Comparison of ENCODE assay signal across 10 mouse cellular contexts in the genomic region with DNA sequence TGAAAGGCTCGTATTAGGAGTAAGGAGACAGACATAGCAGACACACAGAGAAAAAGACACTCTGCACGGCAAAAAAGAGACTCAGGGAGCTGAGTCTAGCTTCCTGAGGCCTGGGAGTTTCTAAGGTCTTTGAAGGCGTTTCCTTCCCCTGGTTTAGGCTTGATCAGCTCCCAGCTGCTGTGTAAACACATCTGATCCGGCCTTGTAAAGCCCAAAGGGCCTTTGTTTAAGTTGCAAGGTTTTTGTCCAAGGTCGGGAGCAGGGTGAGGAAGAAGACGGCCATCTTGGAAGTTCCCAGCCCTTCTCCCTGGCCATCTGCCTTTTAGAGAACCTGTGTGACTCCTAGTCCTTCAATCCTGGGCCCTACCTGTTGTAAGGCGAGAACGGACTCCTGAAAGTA. TPM values are rescaled to one million over a fixed set of nuclear protein-coding genes. Genes with fewer than 3 reads are reported as not detected.
DNase-seq lines count a peak whose midpoint lies in the region; ATAC-seq and TF ChIP-seq lines count a peak whose summit lies in the region.
"Had no signal": no experiment of that assay in that cellular context is flagged by ENCODE, and none has a peak within 500 bp of the region (broad histone marks: within the 10 kb centered on the region; RNA-seq: fewer than 3 reads in every experiment).

No protein-coding gene starts in this region.

- H3K4me2 ChIP-seq in intestine, embryonic 15.5 days (replicated peaks) = no peak overlapping the region

- no peaks in the 10 kb centered on the region for H3K27me3 ChIP-seq in embryonic facial prominence, embryonic 10.5 days (replicated peaks; ENCODE audit: low read depth, poor library complexity, severe bottlenecking)
- no peaks in the 10 kb centered on the region for H3K27me3 ChIP-seq in intestine, embryonic 15.5 days (replicated peaks)
- H3K27me3 ChIP-seq: Patski had no signal

- H3K4me3 ChIP-seq in left cerebral cortex, adult 2 months = no peak overlapping the region
- no peak overlapping the region for H3K4me3 ChIP-seq in embryonic facial prominence, embryonic 10.5 days
- no peak overlapping the region for H3K4me3 ChIP-seq in intestine, embryonic 15.5 days (replicated peaks)

- peaks cover 5% of the 10 kb centered on the region; the same call in 1 of the 2 replicates for H3K9me3 ChIP-seq in embryonic facial prominence, embryonic 10.5 days
- H3K9me3 ChIP-seq in intestine, embryonic 15.5 days = no peaks in the 10 kb centered on the region

- peaks cover 47% of the 10 kb centered on the region for H3K4me1 ChIP-seq in embryonic facial prominence, embryonic 10.5 days
- H3K4me1 ChIP-seq in intestine, embryonic 15.5 days (replicated peaks) = peaks cover 20% of the 10 kb centered on the region

- no peak for DNase-seq in left cerebral cortex, adult 2 months (ENCODE audit: extremely low spot score in 1 of 2, low spot score in 2 of 2)
- no peak for DNase-seq in left cerebral cortex, postnatal 36 days (ENCODE audit: low spot score in 2 of 2)
- peak; percentile 51 for DNase-seq in embryonic facial prominence, embryonic 10.5 days (ENCODE audit: low spot score)
- peak; percentile 59 for DNase-seq in naive thymus-derived CD4-positive, alpha-beta T cell, adult 2 months (ENCODE audit: low read depth)
- DNase-seq in adrenal gland, postnatal 10 days = no peak
- DNase-seq in right cerebral cortex, adult 18-20 months = no peak

- no peak for TF ChIP-seq CTCF in left cerebral cortex, adult 2 months (IDR thresholded peaks at IDR 0.05)

- H3K27ac ChIP-seq in left cerebral cortex, adult 2 months = peak overlapping the region; percentile 53; the same call in 1 of the 2 replicates
- H3K27ac ChIP-seq in embryonic facial prominence, embryonic 10.5 days (replicated peaks) = peak overlapping the region; percentile 89
- peak overlapping the region; percentile 41 for H3K27ac ChIP-seq in intestine, embryonic 15.5 days
- H3K27ac ChIP-seq: liver, embryonic 14.5 days had no signal

- intact Hi-C loops in left cerebral cortex, adult 2 months (cut with DNase I) = loop anchor here (10.0 kb wide), 1 partner anchor 145 kb away; no protein-coding TSS in a partner anchor
- intact Hi-C loops in left cerebral cortex, postnatal 36 days (cut with DNase I) = no loop called here

- ATAC-seq in intestine, embryonic 15.5 days = 0 out of 2 replicates have a peak, but pooled peaks have one; percentile 26
- no peak for ATAC-seq in erythroid progenitor cell, adult 5-6 weeks (replicated peaks; ENCODE audit: low FRiP score, poor library complexity, severe bottlenecking)
- ATAC-seq: Patski had no signal

- no peak overlapping the region for H3K9ac ChIP-seq in intestine, embryonic 15.5 days
- H3K9ac ChIP-seq: liver, embryonic 14.5 days had no signal

- peaks cover 3% of the 10 kb centered on the region; the same call in 1 of the 2 replicates for H3K36me3 ChIP-seq in embryonic facial prominence, embryonic 10.5 days (replicated peaks)
- no peaks in the 10 kb centered on the region for H3K36me3 ChIP-seq in intestine, embryonic 15.5 days

- 36% methylated on average over 8 of the region's 8 CpGs for WGBS in embryonic facial prominence, embryonic 10.5 days
- WGBS in intestine, embryonic 15.5 days = 34% methylated on average over 8 of the region's 8 CpGs

RNA-seq across cellular contexts. Expression of gene Fam102a, which starts 25.2 kb away (rescaled TPM):
- 10 to 100 TPM; 61.1 to 64.8 TPM for total RNA-seq in left cerebral cortex, adult 2 months (2021)
- total RNA-seq in left cerebral cortex, postnatal 36 days (2021) = 10 to 100 TPM; 53.6 to 68.9 TPM
- 11.8 and 12.3 TPM in 2 replicates for polyA plus RNA-seq in embryonic facial prominence, embryonic 10.5 days (2016; fragmentation: Nextera tagmentation; extraction: Ambion mirVana)
- polyA plus RNA-seq in intestine, embryonic 15.5 days (2015; fragmentation: Nextera tagmentation; extraction: Ambion mirVana) = 9.7 and 9.8 TPM in 2 replicates
- 3.6 and 12.6 TPM in 2 replicates for total RNA-seq in erythroid progenitor cell, adult 5-6 weeks (2015; ENCODE audit: low replicate concordance)
- 0.77 and 3.0 TPM in 2 replicates for total RNA-seq in erythroid progenitor cell, adult 5-6 weeks (2017; ENCODE audit: low replicate concordance)
- 10 to 100 TPM; 24.6 to 26.8 TPM for total RNA-seq in adrenal gland, postnatal 10 days (2021)

RNA-seq across cellular contexts. Expression of gene Slc25a25, which starts 58.7 kb away (rescaled TPM):
- total RNA-seq in left cerebral cortex, adult 2 months (2021) = 10 to 100 TPM; 65.2 to 79.1 TPM
- total RNA-seq in left cerebral cortex, postnatal 36 days (2021) = 10 to 100 TPM; 58.5 to 60.5 TPM
- 29.8 and 31.8 TPM in 2 replicates for polyA plus RNA-seq in embryonic facial prominence, embryonic 10.5 days (2016; fragmentation: Nextera tagmentation; extraction: Ambion mirVana)
- polyA plus RNA-seq in intestine, embryonic 15.5 days (2015; fragmentation: Nextera tagmentation; extraction: Ambion mirVana) = 20.0 and 20.1 TPM in 2 replicates
- 5.4 and 7.2 TPM in 2 replicates for total RNA-seq in erythroid progenitor cell, adult 5-6 weeks (2015; ENCODE audit: low replicate concordance)
- total RNA-seq in erythroid progenitor cell, adult 5-6 weeks (2017; ENCODE audit: low replicate concordance) = 14.8 and 19.0 TPM in 2 replicates
- total RNA-seq in adrenal gland, postnatal 10 days (2021) = 100 to 1,000 TPM in 1 of 2 experiments, 10 to 100 TPM in 1; 36.5 to 121 TPM

RNA-seq across cellular contexts. Expression of gene Naif1, which starts 59.6 kb away (rescaled TPM):
- 1 to 10 TPM; 3.3 to 3.7 TPM for total RNA-seq in left cerebral cortex, adult 2 months (2021)
- 1 to 10 TPM; 3.9 TPM for total RNA-seq in left cerebral cortex, postnatal 36 days (2021)
- 6.4 and 6.8 TPM in 2 replicates for polyA plus RNA-seq in embryonic facial prominence, embryonic 10.5 days (2016; fragmentation: Nextera tagmentation; extraction: Ambion mirVana)
- polyA plus RNA-seq in intestine, embryonic 15.5 days (2015; fragmentation: Nextera tagmentation; extraction: Ambion mirVana) = 4.7 and 5.0 TPM in 2 replicates
- total RNA-seq in erythroid progenitor cell, adult 5-6 weeks (2015; ENCODE audit: low replicate concordance) = 4.0 TPM in 1 of 2 replicates, not detected in the other
- 0.23 and 2.1 TPM in 2 replicates for total RNA-seq in erythroid progenitor cell, adult 5-6 weeks (2017; ENCODE audit: low replicate concordance)
- total RNA-seq in adrenal gland, postnatal 10 days (2021) = 1 to 10 TPM; 3.6 to 3.7 TPM

Comparison
In these comparisons a context has a peak if more than half of its experiments do, and no peak if none do; other contexts are left out.
1. DNase-seq: peak in embryonic facial prominence, embryonic 10.5 days (single experiment) and naive thymus-derived CD4-positive, alpha-beta T cell, adult 2 months (single experiment); none in left cerebral cortex, adult 2 months (0 of 2), left cerebral cortex, postnatal 36 days (0 of 2), adrenal gland, postnatal 10 days (single experiment) and right cerebral cortex, adult 18-20 months (single experiment).
2. Peak in every context shown above with its lines, with median percentiles within 50 percentile points of each other: H3K27ac ChIP-seq.